Mouse (Mus musculus) layer of hippocampus, adult 9-10 months (tissue): ENCODE measurements around the gene Ccdc43.
"Not testable (repeated sequence)": the region's sequence is repeated elsewhere in the genome, so short reads cannot be mapped to it uniquely, and the experiment has no call there.

Source experiments
- DNase-seq: peaks from one replicate; pipeline ENCODE4 v3.0.0; 2022; ENCODE audit warnings: low spot score

Gene Ccdc43

DNA sequence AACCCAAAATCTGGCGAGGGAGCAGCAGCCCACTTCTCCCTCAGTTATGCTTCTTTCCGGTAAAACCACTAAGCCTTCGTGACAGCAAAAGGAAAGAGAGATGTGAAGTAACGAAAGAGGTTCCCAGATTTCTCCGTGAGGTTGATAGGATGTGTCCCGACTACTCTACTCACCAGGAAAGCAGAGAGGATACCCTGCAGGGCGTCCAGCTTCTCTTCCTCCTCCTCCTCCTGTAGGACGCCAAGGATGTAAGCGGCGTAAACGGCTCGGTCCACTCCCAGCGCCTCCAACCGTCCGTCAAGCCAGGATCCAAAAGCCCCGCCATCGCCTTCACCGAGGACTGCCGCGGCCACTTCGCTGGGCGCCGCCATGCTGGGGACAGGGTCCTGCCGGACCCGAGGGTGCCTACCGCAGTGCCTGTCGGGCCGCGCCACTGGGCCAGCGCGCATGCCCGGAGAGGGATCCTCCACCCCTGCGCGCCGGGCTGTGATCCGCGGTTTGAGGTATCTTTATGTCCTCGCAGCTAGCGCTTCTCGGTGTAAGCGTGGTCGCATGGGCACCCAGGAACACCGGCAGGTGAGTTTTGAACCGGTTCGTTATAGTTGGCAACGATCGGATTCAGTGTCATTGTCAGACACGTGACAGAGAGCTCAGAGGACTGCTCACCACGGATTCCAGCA lies at the start of gene Ccdc43:
Gene Ccdc43 (minus strand): TSS at position 445 of the 680 bp plus-strand sequence.
- DNase-seq: peak; percentile 61

- no peak for DNase-seq
These were observed 47.2 kb upstream of the Ccdc43 start for GRCm38 (mm10) chr11:102744746-102745145.

- no peak for DNase-seq
These were observed 45.3 kb upstream of the Ccdc43 start for GRCm38 (mm10) chr11:102742843-102743242.

GRCm38 (mm10) chr11:102742066-102742465 lies 44.5 kb upstream of the Ccdc43 start:
- no peak for DNase-seq

DNA sequence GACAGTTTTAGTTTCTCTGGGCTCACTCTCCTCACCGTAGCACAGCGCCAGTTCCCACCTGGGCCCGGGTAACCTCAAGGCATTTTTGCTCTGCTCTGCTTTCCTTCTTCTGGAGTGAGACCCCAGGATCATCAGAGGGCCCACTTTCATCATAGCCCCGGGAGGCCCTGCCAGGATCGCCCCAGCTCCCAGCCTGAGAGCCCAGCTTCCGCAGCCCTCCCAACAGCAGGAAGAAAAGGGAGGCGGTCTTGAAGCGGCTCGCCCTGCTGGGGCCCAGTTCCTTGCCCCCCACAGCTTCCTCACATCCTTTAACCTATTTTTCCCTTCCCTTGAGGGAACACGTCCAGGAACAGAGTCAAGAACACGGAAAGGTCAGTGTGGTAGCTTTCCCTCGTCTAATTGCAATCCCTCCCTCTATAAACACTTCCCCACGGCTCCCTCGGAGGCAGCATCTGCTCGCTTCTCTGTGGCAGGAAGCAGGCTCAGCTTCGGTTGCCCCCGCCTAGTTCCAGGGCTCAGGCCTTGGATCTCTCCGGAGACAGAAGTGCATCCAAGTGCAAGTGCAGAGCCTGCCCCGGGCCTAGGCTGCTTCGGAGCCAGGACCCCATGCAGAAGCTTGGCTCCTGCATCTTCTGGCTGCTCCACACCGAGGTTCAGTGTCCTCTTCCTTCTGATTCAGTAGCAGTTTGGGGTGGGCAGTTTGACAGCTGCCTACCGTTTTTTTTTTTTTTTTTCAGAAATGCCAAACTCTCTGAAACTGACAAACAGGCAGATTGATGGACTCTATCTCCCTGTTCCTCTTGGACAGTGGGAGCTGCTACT lies 43.8 kb upstream of the Ccdc43 start:
- no peak for DNase-seq

- no peak for DNase-seq
These were observed 43.1 kb upstream of the Ccdc43 start for GRCm38 (mm10) chr11:102740634-102741033.

GRCm38 (mm10) chr11:102739278-102739966 lies 41.8 kb upstream of the Ccdc43 start:
- no peak for DNase-seq

- DNase-seq: no peak
These were observed 40.5 kb upstream of the Ccdc43 start for GRCm38 (mm10) chr11:102738046-102738445.

DNA sequence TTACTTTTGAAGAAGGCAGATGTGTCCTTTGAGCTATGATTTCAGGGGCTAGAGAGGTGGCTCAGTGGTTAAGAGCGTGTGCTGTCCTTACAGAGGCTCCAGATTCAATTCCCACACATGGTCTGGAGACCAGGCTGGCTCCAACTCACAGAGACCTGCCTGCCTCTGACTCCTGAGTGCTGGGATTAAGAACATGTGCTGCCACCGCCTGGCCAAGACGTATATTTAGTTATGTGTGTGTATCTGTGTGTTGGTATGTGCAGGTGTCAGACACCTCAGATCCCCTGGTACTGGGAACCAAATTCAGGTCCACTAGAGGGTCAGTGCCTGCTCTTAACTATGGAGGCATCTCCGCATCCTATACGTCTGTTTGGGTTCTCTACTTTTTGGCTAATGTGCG lies 37.4 kb upstream of the Ccdc43 start:
- no peak for DNase-seq

DNA sequence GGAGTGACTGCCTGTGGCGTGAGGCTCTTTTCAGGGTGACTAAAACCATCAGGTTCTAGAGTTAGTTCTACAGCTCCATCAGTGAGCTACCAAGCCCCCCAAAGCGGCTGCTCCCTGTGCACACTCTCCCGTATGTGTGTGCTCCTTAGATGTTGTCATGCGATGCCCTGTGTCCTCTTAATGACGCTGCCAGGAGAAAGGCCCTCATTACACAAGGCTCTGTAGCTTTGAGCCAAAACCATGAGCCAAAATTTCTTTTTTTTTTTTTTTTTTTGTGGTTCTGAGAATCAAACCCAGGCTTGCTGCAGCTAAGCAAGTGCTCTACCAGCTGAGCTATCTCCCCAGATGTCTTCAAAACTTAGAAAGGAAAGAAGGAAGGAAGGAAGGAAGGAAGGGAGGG lies 35.6 kb upstream of the Ccdc43 start:
- no peak for DNase-seq

DNA sequence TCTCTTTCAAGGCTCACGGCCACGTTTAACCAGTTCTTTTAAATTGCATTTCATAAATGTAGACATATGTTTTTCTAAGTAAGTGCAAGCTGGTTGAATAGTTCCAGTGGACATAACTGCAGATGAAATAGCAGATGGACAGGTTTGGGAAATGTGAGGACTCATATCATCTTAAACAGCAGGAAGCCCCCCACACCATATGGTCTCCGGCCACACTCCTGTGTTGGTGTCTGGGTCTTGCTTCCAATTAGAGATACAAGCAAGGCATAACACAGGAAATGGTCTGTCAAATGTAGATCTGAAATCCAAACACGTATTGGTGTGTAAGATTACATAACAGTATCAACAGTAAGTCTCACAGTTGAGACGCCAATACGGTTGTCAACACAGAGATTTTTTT lies 33.8 kb upstream of the Ccdc43 start:
- no peak for DNase-seq

GRCm38 (mm10) chr11:102729835-102730234 lies 32.3 kb upstream of the Ccdc43 start:
- no peak for DNase-seq

GRCm38 (mm10) chr11:102728614-102729013 lies 31.0 kb upstream of the Ccdc43 start:
- peak; percentile 49 for DNase-seq

DNA sequence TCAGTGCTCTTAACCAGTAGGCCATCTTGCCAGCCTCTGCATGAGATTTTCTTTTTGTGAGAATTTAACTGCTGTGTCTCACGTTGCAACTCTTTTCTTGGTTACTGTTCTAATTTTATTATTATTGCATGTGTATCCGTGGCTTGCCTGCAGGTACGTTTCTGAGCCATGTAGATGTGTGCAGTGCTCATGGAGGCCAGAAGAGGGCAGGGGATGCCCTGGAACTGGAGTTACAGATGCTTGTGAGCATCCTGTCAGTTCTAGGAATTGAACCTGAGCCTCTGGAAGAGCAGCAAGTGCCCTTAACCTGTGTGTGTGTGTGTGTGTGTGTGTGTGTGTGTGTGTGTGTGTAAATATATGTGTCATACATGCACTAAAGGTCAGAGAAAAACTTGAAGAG lies 28.0 kb upstream of the Ccdc43 start:
- DNase-seq: no peak

DNA sequence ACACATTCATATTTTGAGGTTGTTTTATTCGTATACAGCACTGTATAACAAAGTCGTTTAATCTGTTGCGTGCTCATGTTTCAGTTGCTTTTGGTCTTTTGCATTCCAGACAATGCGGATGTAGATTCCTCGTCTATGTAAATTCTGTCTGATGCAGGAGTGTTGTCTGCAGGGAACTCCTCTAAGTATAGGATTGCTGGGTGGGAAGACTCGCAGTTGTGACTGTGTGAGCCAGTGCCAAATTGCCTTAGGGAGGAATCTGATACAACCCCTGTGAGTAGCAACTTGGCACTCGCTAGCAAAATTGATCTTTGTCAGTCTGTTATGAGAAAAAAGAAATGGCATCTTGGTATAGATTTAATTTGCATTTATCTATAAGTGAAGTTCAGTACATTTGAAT lies 18.6 kb upstream of the Ccdc43 start:
- no peak for DNase-seq

DNA sequence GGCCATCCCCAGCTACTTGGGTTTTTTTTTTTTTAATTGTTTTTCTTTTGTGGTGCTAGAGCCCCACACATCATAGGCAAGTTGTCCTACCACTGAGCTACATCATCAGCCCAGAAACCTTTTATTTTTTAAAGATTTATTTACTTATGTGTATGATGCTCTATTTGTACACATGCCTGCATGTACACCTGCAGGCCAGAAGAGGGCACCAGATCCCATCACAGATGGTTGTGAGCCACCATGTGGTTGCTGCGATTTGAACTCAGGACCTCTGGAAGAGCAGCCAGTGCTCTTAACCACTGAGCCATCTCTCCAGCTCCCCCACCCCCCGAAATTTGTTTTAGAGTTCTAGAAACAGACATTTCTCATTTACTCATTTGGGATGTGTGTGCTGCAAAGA lies 17.0 kb upstream of the Ccdc43 start:
- not testable (repeated sequence) for DNase-seq

- DNase-seq: no peak
These were observed 14.8 kb upstream of the Ccdc43 start for GRCm38 (mm10) chr11:102712411-102712810.

DNA sequence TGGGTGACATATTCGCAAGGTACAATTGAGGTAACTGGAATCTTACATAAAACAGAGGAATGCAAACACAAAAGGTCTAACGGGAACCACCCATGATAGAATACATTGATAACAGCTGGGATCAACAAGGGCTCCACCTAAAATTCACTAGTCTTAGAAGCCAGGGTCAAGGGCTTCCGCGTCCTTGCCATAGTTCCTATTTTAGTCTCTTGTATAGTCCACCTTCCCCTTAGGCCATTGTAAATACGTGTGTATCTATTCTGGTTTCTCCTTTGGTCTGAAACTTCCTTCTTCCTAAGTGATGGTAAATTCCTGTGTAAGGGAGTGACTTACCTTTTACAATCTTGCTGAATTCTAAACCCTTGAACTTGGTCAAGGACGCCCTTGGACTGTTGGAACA lies 4.6 kb upstream of the Ccdc43 start:
- not testable (repeated sequence) for DNase-seq

GRCm38 (mm10) chr11:102698018-102698476 lies 465 bp upstream of the Ccdc43 start:
- DNase-seq: no peak

GRCm38 (mm10) chr11:102695289-102695688 lies 2.3 kb downstream of the Ccdc43 start:
- no peak for DNase-seq

DNA sequence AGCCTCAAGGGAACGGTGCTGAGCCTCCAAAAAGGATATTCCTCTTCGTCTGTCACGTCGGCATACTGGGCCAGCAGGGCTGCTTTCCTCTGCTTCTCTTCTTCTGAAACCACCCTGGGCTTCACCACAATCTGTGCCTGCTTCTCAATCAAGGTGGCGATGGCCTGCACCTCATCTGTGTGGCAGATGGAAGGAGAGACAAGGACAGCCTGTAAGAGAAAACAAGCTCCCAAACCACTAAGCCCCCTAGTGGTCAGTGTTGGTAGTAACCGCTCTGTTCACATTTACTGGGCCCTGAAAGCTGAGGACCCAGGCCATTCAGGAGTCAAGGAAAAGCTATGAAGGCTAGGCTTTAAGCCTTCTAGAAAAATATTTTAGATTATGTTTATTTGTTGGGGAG lies 7.4 kb downstream of the Ccdc43 start:
- DNase-seq: peak; percentile 47

GRCm38 (mm10) chr11:102665637-102666435 lies 31.7 kb downstream of the Ccdc43 start:
- no peak for DNase-seq
